Mouse (Mus musculus) intestine, embryonic 15.5 days (tissue): ENCODE measurements around the gene Zscan25. TPM values are rescaled to one million over a fixed set of nuclear protein-coding genes. Genes with fewer than 3 reads are reported as not detected.
A peak's percentile ranks its signal among the peaks of the same experiment; 100 is the strongest.
"Not testable (repeated sequence)": the region's sequence is repeated elsewhere in the genome, so short reads cannot be mapped to it uniquely, and the experiment has no call there.

Source experiments
- ATAC-seq: fragments of 200-750 bp; cut with Nextera tagmentation; 2 replicates; pipeline ENCODE4 v1.8.0; 2017; ENCODE audit warnings: moderate TSS enrichment, moderate library complexity
- H3K27ac ChIP-seq: fragments of 300-500 bp; sonication (generic); 2 replicates; pipeline ENCODE4 v1.5.1; 2015; ENCODE audit warnings: mild to moderate bottlenecking, inconsistent platforms
- H3K27me3 ChIP-seq: fragments of 300-500 bp; sonication (generic); replicated peaks from 2 replicates; pipeline ENCODE4 v1.6.1; 2015; ENCODE audit warnings: inconsistent platforms
- H3K36me3 ChIP-seq: fragments of 300-500 bp; sonication (generic); 2 replicates; pipeline ENCODE4 v1.6.1; 2015; ENCODE audit warnings: inconsistent platforms
- H3K4me1 ChIP-seq: fragments of 300-500 bp; sonication (generic); replicated peaks from 2 replicates; pipeline ENCODE4 v1.6.1; 2015; ENCODE audit warnings: inconsistent platforms
- H3K4me2 ChIP-seq: fragments of 300-500 bp; sonication (generic); replicated peaks from 2 replicates; pipeline ENCODE4 v1.6.1; 2015; ENCODE audit warnings: mild to moderate bottlenecking, inconsistent platforms
- H3K4me3 ChIP-seq: fragments of 300-500 bp; sonication (generic); replicated peaks from 2 replicates; pipeline ENCODE4 v1.5.1; 2015; ENCODE audit warnings: inconsistent platforms
- H3K9ac ChIP-seq: fragments of 300-500 bp; sonication (generic); 2 replicates; pipeline ENCODE4 v1.6.1; 2015; ENCODE audit warnings: inconsistent platforms
- H3K9me3 ChIP-seq: fragments of 300-500 bp; sonication (generic); 2 replicates; pipeline ENCODE4 v1.6.1; 2016; ENCODE audit warnings: inconsistent platforms
- WGBS: fragments of 180-500 bp; shearing (Covaris S2); methylation state at CpG from one replicate; pipeline ENCODE4 v1.1.7; 2015; 5-methylcytosine and 5-hydroxymethylcytosine counted together
- polyA plus RNA-seq: library from polyadenylated mRNA; unstranded; fragments of >200 nt; fragmentation: Nextera tagmentation; extraction: Ambion mirVana; gene quantifications from 2 replicates; pipeline ENCODE4 v1.2.1, GENCODE M21; 2015

Gene Zscan25
- 0.36 and 0.49 TPM in 2 replicates for polyA plus RNA-seq

DNA sequence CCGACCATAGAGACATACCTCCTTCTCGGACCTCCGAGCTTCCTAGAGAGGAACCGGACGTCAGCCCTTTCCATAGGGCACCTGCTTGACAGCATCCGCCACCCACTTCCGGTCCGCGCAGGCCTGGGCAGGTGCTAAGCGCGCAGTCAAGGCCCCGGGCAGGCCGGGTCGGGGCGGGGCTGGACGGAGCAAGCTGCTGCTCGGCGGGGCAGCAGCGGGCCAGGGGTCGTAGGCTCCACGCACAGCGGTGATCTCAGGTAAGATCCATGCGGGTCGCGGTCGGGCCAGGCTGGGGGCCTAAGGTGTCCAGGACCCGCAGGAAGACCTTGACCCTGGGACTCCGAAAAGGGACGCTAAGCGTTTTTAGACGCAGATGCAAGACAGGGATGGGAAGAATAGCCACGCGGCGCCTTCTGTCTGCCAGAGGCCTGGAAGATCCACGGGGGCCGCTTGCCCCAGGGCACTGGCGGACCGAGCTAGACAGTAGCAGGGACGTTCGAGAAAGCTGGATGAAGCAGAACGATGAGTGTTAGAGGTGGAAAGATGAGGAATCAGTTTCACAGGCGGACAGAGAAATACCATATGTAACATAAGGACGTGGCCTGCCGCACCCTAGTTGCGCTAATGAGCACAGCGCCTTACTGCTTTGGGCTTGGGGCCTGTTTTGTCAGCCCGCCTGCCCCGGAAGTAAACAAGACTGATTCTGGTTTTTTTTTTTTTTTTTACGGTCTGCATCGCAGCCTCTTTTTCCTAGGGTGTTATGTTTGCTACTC lies at the start of gene Zscan25:
TSS of gene Zscan25 (plus strand) at position 130 of the 773 bp plus-strand sequence.
- H3K4me2 ChIP-seq, result peak within 1 kb of the TSS; percentile 72
- peak within 1 kb of the TSS; percentile 93 for H3K27ac ChIP-seq
- H3K36me3 ChIP-seq, result peaks cover 17% of the 10 kb centered on the region
- H3K9me3 ChIP-seq, result no peaks in the 10 kb centered on the region
- H3K4me3 ChIP-seq, result peak within 1 kb of the TSS; percentile 96
- ATAC-seq, result peak; percentile 100
- H3K4me1 ChIP-seq, result peaks cover 3% of the 10 kb centered on the region
- no peaks in the 10 kb centered on the region for H3K27me3 ChIP-seq
- peak within 1 kb of the TSS; percentile 93 for H3K9ac ChIP-seq
- WGBS, result under 1% methylated on average over 50 of the region's 50 CpGs

DNA sequence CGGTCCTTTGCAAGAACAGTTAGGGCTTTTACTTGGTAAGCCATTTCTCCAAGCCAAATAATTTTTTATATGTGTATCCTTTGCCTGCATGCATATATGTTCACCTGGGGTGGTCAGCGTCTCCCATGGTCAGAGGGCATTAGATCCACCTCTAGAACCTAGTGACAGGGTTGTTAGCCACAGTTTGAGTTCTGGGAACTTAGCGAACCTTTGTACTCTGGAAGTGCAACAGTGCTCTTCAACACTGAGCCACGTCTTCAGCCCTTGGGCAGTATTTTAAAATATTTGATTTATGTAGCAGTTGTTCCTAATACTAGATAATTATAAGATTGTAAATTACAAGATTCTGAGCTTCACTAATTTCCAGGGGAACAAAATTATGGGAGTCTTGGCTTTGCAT lies 49.7 kb upstream of the Zscan25 start:
- Histone ChIP-seq H3K4me1 (peaks cover 6% of the 10 kb centered on the region; the same call in 1 of the 2 replicates), H3K4me3 (no peak overlapping the region), H3K27me3 (no peaks in the 10 kb centered on the region), H3K4me2 (peak overlapping the region; percentile 69), H3K9ac (no peak overlapping the region), H3K9me3 (no peaks in the 10 kb centered on the region), H3K27ac (no peak overlapping the region; the same call in 1 of the 2 replicates), H3K36me3 (peaks cover 4% of the 10 kb centered on the region)
- no peak for ATAC-seq
- 79% methylated on average over 4 of the region's 4 CpGs for WGBS

DNA sequence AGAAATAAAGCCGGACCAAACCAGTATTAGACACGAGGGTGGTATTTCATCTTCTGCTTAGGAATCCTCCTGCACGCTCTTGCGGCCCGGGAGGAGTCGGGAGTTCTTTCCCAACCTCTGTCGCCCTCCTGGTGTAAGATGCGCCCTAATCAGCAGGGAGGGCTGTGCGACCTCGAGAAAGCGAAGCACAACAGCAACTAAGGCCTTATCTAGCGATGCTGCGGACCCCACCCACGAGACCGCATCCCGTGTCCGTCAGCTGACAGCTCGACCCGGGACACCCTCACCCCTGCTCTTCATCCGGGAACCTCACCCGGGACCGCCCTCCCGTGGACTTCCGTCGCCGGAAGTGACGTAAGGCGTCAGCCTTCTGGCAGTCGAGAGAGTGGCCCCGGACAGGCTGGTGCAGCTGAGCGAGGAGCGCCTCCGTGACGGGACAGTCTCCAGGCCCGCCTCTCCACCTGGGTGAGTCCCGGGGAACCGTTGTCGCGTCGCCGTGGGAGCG lies 48.9 kb upstream of the Zscan25 start, which contains the start of gene Zfp655:
TSS of gene Zfp655 (plus strand) at position 349 of the 505 bp plus-strand sequence.
- Histone ChIP-seq H3K27me3 (no peaks in the 10 kb centered on the region), H3K4me3 (peak within 1 kb of the TSS; percentile 93), H3K27ac (peak within 1 kb of the TSS; percentile 91), H3K4me2 (peak within 1 kb of the TSS; percentile 69), H3K4me1 (peaks cover 6% of the 10 kb centered on the region; the same call in 1 of the 2 replicates), H3K9ac (peak within 1 kb of the TSS; percentile 96), H3K36me3 (peaks cover 4% of the 10 kb centered on the region), H3K9me3 (no peaks in the 10 kb centered on the region)
- peak; percentile 98 for ATAC-seq
- 0% methylated on average over 42 of the region's 42 CpGs for WGBS

DNA sequence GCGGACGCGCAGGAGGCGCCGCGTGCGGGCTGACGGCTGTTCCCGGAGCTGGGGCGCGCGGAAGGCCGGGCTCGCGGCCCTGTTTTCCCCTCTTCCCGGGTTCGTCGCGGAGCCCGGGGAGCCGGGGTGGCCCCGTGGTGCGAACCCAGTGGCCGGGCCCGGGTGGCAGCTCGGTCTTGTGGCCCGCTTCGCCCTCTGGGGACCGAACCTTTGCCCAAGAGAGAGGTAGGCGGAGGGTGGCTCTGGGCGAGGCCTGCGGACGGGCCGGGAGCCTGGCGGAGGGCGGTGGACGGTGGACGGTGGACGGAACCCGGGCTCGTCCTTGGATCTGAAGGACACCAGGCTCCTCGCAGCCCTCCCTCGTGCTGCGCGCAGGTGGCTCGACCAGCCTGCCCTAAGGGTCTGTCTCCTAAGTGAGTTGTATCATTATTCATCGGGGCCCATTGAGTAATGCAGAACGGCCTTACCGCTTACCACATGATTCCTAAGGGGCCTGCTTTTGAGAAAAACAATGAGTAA lies 48.3 kb upstream of the Zscan25 start:
- Histone ChIP-seq H3K27me3 (no peaks in the 10 kb centered on the region), H3K4me2 (peak overlapping the region; percentile 69), H3K4me3 (peak overlapping the region; percentile 93), H3K9ac (peak overlapping the region; percentile 96), H3K36me3 (peaks cover 4% of the 10 kb centered on the region), H3K27ac (peak overlapping the region; percentile 91), H3K4me1 (peaks cover 6% of the 10 kb centered on the region; the same call in 1 of the 2 replicates), H3K9me3 (no peaks in the 10 kb centered on the region)
- WGBS, result under 1% methylated on average over 48 of the region's 49 CpGs
- ATAC-seq, result peak; percentile 77

DNA sequence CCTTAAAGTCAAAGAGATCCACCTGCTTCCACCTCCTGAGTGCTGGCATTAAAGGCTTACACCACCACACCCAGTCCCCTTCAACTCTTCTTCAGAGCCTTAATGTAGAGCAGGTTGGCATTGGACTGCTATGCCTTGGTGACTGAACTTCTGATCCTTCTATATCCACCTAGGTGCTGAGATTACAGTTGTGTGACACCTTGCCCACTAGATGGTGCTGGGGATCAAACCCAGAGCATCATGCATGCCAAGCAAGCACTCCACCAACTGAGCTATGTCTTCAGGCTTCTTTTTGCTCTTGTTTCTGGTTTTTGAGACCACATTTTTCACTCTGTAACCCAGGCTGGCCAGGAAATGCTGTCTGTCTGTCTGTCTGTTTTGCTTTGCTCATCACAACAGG lies 45.7 kb upstream of the Zscan25 start:
- Histone ChIP-seq H3K36me3 (peaks cover 13% of the 10 kb centered on the region), H3K9me3 (no peaks in the 10 kb centered on the region), H3K27me3 (no peaks in the 10 kb centered on the region), H3K4me1 (peaks cover 6% of the 10 kb centered on the region; the same call in 1 of the 2 replicates), H3K27ac (no peak overlapping the region), H3K4me2 (no peak overlapping the region), H3K4me3 (no peak overlapping the region), H3K9ac (no peak overlapping the region)
- ATAC-seq, result no peak

DNA sequence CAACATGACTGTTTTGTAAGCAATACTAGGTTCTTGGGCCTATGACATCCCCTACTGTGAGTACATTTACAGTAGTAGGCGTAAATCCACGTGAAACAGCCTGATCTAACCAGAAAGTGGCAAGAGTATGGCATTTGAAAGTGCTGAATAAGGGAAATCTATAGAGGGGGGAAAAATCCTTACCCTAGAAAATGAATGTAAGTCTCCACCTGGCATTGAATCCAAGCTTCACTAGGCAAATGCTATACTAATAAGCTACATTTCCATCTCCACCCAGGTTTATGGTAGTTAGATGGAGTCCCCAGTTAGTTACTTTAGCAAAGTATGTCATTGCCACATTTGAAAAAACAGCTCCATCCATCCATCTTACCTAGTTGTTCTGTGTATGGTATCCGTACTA lies 30.8 kb upstream of the Zscan25 start:
- Histone ChIP-seq H3K27ac (no peak overlapping the region), H3K36me3 (peaks cover 19% of the 10 kb centered on the region), H3K4me1 (no peaks in the 10 kb centered on the region), H3K4me3 (no peak overlapping the region), H3K27me3 (no peaks in the 10 kb centered on the region), H3K9me3 (no peaks in the 10 kb centered on the region), H3K4me2 (no peak overlapping the region), H3K9ac (no peak overlapping the region)
- ATAC-seq, result no peak
- WGBS, result 93% methylated on average over 3 of the region's 3 CpGs

DNA sequence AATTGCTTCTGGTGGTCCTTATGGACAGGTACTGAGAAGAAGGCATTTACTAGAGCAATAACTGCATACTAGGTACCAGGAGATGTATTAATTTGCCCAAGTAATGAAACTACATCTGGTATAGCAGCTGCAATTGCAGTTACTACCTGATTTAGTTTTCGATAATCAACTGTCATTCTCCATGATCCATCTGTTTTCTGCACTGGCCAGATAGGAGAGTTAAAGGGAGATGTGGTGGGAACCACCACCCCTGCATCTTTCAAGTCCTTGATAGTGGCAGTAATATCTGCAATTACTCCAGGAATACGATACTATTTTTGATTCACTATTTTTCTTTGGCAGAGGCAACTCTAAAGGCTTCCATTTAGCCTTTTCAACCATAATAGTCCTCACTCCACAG lies 6.7 kb upstream of the Zscan25 start:
- not testable (repeated sequence) for H3K4me3 ChIP-seq, H3K36me3 ChIP-seq, H3K27me3 ChIP-seq, H3K9ac ChIP-seq, H3K4me2 ChIP-seq, H3K27ac ChIP-seq, H3K9me3 ChIP-seq, ATAC-seq, H3K4me1 ChIP-seq
- 80% methylated on average over 2 of the region's 2 CpGs for WGBS

DNA sequence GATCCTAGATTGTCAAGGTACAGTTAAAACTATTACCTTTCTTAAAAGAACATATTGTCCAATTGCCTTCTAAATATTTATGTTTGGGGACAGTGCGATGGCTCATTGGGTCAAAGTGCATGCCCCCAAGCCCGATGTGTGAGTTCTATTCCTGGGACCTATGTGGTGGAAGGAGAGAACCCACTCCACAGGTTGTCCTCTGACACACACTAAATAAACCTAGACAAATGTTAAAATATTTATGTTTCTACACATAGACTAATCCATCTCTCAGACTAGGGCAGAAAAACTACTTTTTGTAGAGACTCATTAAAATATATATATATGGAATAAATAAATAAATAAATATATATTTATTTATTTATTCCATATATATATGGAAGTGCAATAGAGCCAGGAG lies 352 bp upstream of the Zscan25 start:
- Histone ChIP-seq H3K4me1 (peaks cover 3% of the 10 kb centered on the region), H3K9me3 (no peaks in the 10 kb centered on the region), H3K36me3 (peaks cover 16% of the 10 kb centered on the region), H3K9ac (no peak overlapping the region), H3K27ac (no peak overlapping the region), H3K4me3 (0 out of 2 replicates have a peak overlapping the region, but pooled peaks have one; percentile 96), H3K27me3 (no peaks in the 10 kb centered on the region), H3K4me2 (no peak overlapping the region; the same call in 1 of the 2 replicates)
- peak; percentile 44; the same call in 1 of the 2 replicates for ATAC-seq
- 83% methylated on average over 2 of the region's 2 CpGs for WGBS

DNA sequence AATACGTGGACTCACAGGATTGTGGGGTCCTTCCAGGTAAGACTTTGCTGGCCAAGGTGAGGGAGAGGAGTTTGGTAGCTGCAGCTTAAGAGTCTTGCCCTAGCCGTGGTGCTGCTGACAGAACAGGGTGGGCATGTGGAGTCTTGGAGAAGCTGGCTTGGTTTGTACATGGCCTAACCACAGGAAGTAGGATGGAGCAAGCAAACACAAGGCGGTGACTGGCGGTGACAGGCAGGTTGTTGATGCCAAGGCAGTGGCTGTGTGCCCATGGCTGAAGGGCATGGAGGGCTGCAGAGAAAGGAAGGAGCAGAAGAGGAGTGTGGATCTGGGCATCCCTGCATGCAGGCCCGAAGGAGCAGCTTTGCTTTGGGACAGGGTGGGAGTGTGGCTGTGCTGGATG lies 8.1 kb downstream of the Zscan25 start:
- no peak overlapping the region for H3K9ac ChIP-seq
- no peaks in the 10 kb centered on the region for H3K9me3 ChIP-seq
- H3K4me2 ChIP-seq, result no peak overlapping the region
- H3K4me1 ChIP-seq, result no peaks in the 10 kb centered on the region
- no peak for ATAC-seq
- no peak overlapping the region for H3K4me3 ChIP-seq
- H3K36me3 ChIP-seq, result peaks cover 51% of the 10 kb centered on the region
- WGBS, result 92% methylated on average over 5 of the region's 5 CpGs
- no peak overlapping the region for H3K27ac ChIP-seq
- no peaks in the 10 kb centered on the region for H3K27me3 ChIP-seq

DNA sequence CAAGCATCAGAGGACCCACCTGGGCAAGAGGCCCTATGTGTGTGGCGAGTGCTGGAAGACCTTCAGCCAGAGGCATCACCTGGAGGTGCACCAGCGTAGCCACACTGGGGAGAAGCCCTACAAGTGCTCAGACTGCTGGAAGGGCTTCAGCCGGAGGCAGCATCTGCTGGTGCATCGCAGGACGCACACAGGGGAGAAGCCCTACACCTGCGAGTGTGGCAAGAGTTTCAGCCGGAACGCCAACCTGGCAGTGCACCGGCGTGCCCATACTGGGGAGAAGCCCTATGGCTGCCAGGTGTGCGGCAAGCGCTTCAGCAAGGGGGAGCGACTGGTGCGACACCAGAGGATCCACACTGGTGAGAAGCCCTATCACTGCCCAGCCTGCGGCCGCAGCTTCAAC lies 10.4 kb downstream of the Zscan25 start:
- Histone ChIP-seq H3K4me3 (no peak overlapping the region), H3K27ac (no peak overlapping the region), H3K27me3 (no peaks in the 10 kb centered on the region), H3K4me1 (no peaks in the 10 kb centered on the region), H3K9me3 (no peaks in the 10 kb centered on the region), H3K4me2 (no peak overlapping the region), H3K9ac (no peak overlapping the region), H3K36me3 (peaks cover 35% of the 10 kb centered on the region)
- ATAC-seq, result no peak
- WGBS, result 96% methylated on average over 16 of the region's 16 CpGs

DNA sequence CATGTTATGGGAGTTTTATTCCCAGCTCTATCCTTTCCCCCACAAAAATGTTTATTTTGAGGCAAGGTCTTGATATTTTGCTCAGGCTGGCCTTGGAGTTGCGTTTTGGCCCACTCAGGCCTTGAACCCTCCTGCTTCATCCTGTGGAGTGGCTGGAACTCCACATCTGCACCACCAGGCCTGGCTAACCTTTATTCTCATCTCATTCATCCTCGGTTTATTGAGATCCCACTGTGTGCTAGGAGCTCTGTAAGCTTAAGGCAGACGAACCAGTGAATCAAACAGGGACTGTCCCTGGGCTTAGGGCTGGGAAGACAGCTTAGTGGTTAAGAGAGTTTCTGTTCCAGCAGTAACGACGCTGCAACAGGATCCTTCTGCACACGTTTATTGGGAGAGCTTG lies 12.1 kb downstream of the Zscan25 start:
- no peaks in the 10 kb centered on the region for H3K27me3 ChIP-seq
- no peak overlapping the region for H3K4me2 ChIP-seq
- no peak overlapping the region for H3K4me3 ChIP-seq
- no peak overlapping the region for H3K9ac ChIP-seq
- peaks cover 35% of the 10 kb centered on the region for H3K36me3 ChIP-seq
- no peaks in the 10 kb centered on the region for H3K4me1 ChIP-seq
- no peaks in the 10 kb centered on the region for H3K9me3 ChIP-seq
- no peak for ATAC-seq
- H3K27ac ChIP-seq, result no peak overlapping the region
- 92% methylated on average over 6 of the region's 6 CpGs for WGBS

DNA sequence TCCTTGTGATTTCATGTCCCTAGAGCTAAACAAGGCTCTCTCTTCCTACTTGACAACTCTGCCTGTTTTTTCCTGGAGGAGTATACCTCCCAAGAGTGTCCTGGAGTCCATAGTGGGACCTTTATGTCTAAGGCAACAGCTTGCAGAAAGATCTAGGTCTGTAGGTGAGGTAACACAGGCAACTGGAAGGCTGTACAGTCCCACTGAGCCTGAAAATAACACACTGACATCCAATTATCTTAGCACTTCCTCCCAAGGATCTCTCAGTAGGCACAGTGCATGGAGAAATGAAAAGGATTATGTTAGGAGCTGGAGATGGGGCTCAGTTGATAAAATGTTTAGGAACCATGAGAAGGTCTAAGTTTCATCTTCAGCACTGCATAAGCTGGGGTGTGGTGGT lies 20.2 kb downstream of the Zscan25 start:
- Histone ChIP-seq H3K9ac (no peak overlapping the region), H3K4me3 (no peak overlapping the region), H3K9me3 (no peaks in the 10 kb centered on the region), H3K27me3 (no peaks in the 10 kb centered on the region), H3K36me3 (no peaks in the 10 kb centered on the region), H3K4me1 (no peaks in the 10 kb centered on the region), H3K27ac (no peak overlapping the region), H3K4me2 (no peak overlapping the region)
- ATAC-seq, result no peak
